In genomic region chr14:34673395-34674228, GRCm38 (mm10) we compare ENCODE assay signal across 8 mouse cellular contexts. TPM values are rescaled to one million over a fixed set of nuclear protein-coding genes. Genes with fewer than 3 reads are reported as not detected.
A peak's percentile ranks its signal among the peaks of the same experiment; 100 is the strongest.
DNase-seq lines count a peak whose midpoint lies in the region; ATAC-seq and TF ChIP-seq lines count a peak whose summit lies in the region.

TSS of gene Wapl (plus strand) at chr14:34673928.

- ATAC-seq in activated CD4-positive, CD25-positive, alpha-beta regulatory T cell, adult 4 months, result peak; percentile 96

- peak within 1 kb of the TSS; percentile 63; the same call in 1 of the 2 replicates for H3K27ac ChIP-seq in cortical plate, adult 2 months (ENCODE audit: insufficient read depth, low read length)

- TF ChIP-seq CTCF in cortical plate, adult 2 months (IDR thresholded peaks at IDR 0.05; ENCODE audit: extremely low read depth, insufficient read depth, low read length), result no peak

- TF ChIP-seq POLR2A in cortical plate, adult 2 months (IDR thresholded peaks at IDR 0.05; ENCODE audit: extremely low read depth, insufficient read depth, low read length), result peak; percentile 64

- peak; percentile 96 to 97 for DNase-seq in gastrocnemius, adult 8-10 months (ENCODE audit: low spot score in 2 of 2)
- DNase-seq in hindlimb bud, embryonic 11.5 days (ENCODE audit: extremely low spot score, low read depth, low spot score), result peak; percentile 60
- peak; percentile 92 to 96 for DNase-seq in left cerebral cortex, adult 8-10 months (ENCODE audit: low spot score in 2 of 2)
- DNase-seq in right cerebral cortex, postnatal 10 days (ENCODE audit: low spot score in 2 of 2), result peak; percentile 98 to 99
- DNase-seq in urinary bladder, postnatal 25 days (ENCODE audit: low spot score), result peak; percentile 95

- H3K4me1 ChIP-seq in cortical plate, adult 2 months (ENCODE audit: control insufficient read depth, insufficient read depth, low read length), result no peaks in the 10 kb centered on the region; the same call in 1 of the 2 replicates
- peaks cover 50% of the 10 kb centered on the region for H3K4me1 ChIP-seq in megakaryocyte, embryonic 14.5 days

- H3K4me3 ChIP-seq in cortical plate, adult 2 months (ENCODE audit: insufficient read depth, low read length), result peak within 1 kb of the TSS; percentile 74
- H3K4me3 ChIP-seq in megakaryocyte, embryonic 14.5 days (replicated peaks), result peak within 1 kb of the TSS; percentile 100

- H3K27me3 ChIP-seq in megakaryocyte, embryonic 14.5 days (replicated peaks), result no peaks in the 10 kb centered on the region

- peaks cover 34% of the 10 kb centered on the region for H3K36me3 ChIP-seq in megakaryocyte, embryonic 14.5 days (replicated peaks; ENCODE audit: low read length)

- H3K9me3 ChIP-seq in megakaryocyte, embryonic 14.5 days, result no peaks in the 10 kb centered on the region

RNA-seq across cellular contexts. Expression of gene Wapl, which starts in this region (rescaled TPM):
- polyA plus RNA-seq in activated CD4-positive, CD25-positive, alpha-beta regulatory T cell, adult 4 months (2017; shearing (Covaris generic)), result 10 to 100 TPM; 45.6 to 50.6 TPM
- 16.0 and 16.3 TPM in 2 replicates for polyA plus RNA-seq in cortical plate, adult 2 months (2012; rRNA removed)
- 10 to 100 TPM; 39.1 to 42.1 (median 41.5) TPM for total RNA-seq in gastrocnemius, adult 8-10 months (2022)
- total RNA-seq in left cerebral cortex, adult 8-10 months (2022), result 10 to 100 TPM; 45.1 to 50.1 (median 48.2) TPM
- polyA plus RNA-seq in megakaryocyte, embryonic 14.5 days (2012; ENCODE audit: insufficient read depth, low replicate concordance), result 2.2 and 3.7 TPM in 2 replicates

Comparison
In these comparisons a context has a peak if more than half of its experiments do, and no peak if none do; other contexts are left out.
1. Peak in every context shown above with its lines: DNase-seq, ATAC-seq, H3K4me3 ChIP-seq and H3K27ac ChIP-seq.